Mouse (Mus musculus): ENCODE results near the gene Il16. TPM values are rescaled to one million over a fixed set of nuclear protein-coding genes. Genes with fewer than 3 reads are reported as not detected.
"Not testable (repeated sequence)": the region's sequence is repeated elsewhere in the genome, so short reads cannot be mapped to it uniquely, and the experiment has no call there.

The Il16 gene
- polyA plus RNA-seq, 1 experiment from 2014 or later, result 9.8 TPM

- no peak overlapping the region for H3K9ac ChIP-seq (replicated peaks)
- WGBS (ENCODE audit: insufficient replicate concordance), result 82% methylated on average over 8 of the region's 8 CpGs
- no peak overlapping the region for H3K4me2 ChIP-seq (ENCODE audit: low read depth, low read length)
- no peaks in the 10 kb centered on the region for H3K9me3 ChIP-seq (ENCODE audit: low read length)
- no peaks in the 10 kb centered on the region for H3K27me3 ChIP-seq (ENCODE audit: insufficient read depth, low read length)
- no peaks in the 10 kb centered on the region for H3K36me3 ChIP-seq (replicated peaks; ENCODE audit: insufficient read depth, low read length)
- TF ChIP-seq CTCF (IDR thresholded peaks at IDR 0.05; ENCODE audit: low read depth), result no peak
- no peak for TF ChIP-seq EP300 (IDR thresholded peaks at IDR 0.05; ENCODE audit: low read depth)
- 0 out of 2 replicates have a peak, but pooled peaks cover 2% of the 10 kb centered on the region for H3K4me1 ChIP-seq (ENCODE audit: insufficient read depth)
- no peak overlapping the region for H3K27ac ChIP-seq (ENCODE audit: low read depth)
- no peak for ATAC-seq
- no peak for DNase-seq
- H3K4me3 ChIP-seq (ENCODE audit: low read depth, low read length), result no peak overlapping the region
Measured at GRCm38 (mm10) chr7:83723221-83723620, 22.3 kb downstream of the Il16 start.

DNA sequence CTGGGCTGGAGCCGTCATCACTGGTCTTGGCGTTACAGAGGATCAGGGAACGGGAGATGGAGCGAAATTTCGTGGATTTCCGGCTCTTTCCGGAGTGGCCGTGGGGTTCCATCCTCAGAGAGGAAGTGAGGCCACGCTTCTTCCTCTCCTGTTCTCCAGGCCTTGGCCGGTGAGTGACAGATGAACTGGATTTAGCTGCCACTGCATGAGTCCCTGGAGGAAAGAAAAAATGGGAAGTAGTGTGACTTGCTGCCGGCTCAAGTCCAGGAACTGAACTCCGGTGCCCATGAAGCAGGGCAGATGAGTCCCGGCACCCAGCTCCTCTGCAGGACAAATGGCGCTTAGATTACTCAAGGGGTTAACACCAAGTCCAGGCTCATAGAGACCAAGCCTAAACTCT lies 23.0 kb downstream of the Il16 start:
- Histone ChIP-seq H3K9me3 (ENCODE audit: low read length) (no peaks in the 10 kb centered on the region), H3K36me3 (replicated peaks; ENCODE audit: insufficient read depth, low read length) (no peaks in the 10 kb centered on the region), H3K27ac (ENCODE audit: low read depth) (no peak overlapping the region), H3K27me3 (ENCODE audit: insufficient read depth, low read length) (no peaks in the 10 kb centered on the region), H3K4me2 (ENCODE audit: low read depth, low read length) (no peak overlapping the region), H3K4me1 (ENCODE audit: insufficient read depth) (0 out of 2 replicates have a peak, but pooled peaks cover 2% of the 10 kb centered on the region), H3K9ac (replicated peaks) (no peak overlapping the region), H3K4me3 (ENCODE audit: low read depth, low read length) (no peak overlapping the region)
- no peak for DNase-seq
- TF ChIP-seq CTCF (IDR thresholded peaks at IDR 0.05; ENCODE audit: low read depth) (no peak), EP300 (IDR thresholded peaks at IDR 0.05; ENCODE audit: low read depth) (no peak)
- ATAC-seq, result no peak
- 30% methylated on average over 14 of the region's 14 CpGs for WGBS (ENCODE audit: insufficient replicate concordance)

DNA sequence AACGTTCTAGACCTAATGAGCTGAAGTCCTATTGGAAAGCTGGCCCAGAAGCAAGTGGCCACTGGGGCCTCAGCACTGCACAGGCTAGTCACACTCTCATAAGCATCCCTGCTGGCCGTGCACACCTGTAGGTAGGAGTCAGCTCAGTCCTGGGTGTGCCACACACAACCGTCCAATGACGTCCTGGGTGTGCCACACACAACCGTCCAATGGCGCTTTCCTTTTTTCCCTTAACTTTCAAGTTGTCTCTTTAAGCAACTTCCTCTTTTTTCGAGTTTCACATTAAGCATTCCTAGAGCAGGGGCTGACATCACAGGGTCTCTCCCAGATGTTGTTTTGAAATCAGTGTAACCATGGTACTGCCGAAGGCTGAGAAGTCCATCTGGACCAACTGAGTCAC lies 25.3 kb downstream of the Il16 start:
- H3K4me2 ChIP-seq (ENCODE audit: low read depth, low read length), result no peak overlapping the region
- ATAC-seq, result no peak
- no peaks in the 10 kb centered on the region for H3K36me3 ChIP-seq (replicated peaks; ENCODE audit: insufficient read depth, low read length)
- TF ChIP-seq EP300 (IDR thresholded peaks at IDR 0.05; ENCODE audit: low read depth) (no peak), CTCF (IDR thresholded peaks at IDR 0.05; ENCODE audit: low read depth) (no peak)
- no peaks in the 10 kb centered on the region for H3K9me3 ChIP-seq (ENCODE audit: low read length)
- H3K27me3 ChIP-seq (ENCODE audit: insufficient read depth, low read length), result no peaks in the 10 kb centered on the region
- no peak overlapping the region for H3K4me3 ChIP-seq (ENCODE audit: low read depth, low read length)
- H3K9ac ChIP-seq (replicated peaks), result no peak overlapping the region
- no peak overlapping the region for H3K27ac ChIP-seq (ENCODE audit: low read depth)
- 0 out of 2 replicates have a peak, but pooled peaks cover 2% of the 10 kb centered on the region for H3K4me1 ChIP-seq (ENCODE audit: insufficient read depth)
- no peak for DNase-seq
- 41% methylated on average over 8 of the region's 8 CpGs for WGBS (ENCODE audit: insufficient replicate concordance)

DNA sequence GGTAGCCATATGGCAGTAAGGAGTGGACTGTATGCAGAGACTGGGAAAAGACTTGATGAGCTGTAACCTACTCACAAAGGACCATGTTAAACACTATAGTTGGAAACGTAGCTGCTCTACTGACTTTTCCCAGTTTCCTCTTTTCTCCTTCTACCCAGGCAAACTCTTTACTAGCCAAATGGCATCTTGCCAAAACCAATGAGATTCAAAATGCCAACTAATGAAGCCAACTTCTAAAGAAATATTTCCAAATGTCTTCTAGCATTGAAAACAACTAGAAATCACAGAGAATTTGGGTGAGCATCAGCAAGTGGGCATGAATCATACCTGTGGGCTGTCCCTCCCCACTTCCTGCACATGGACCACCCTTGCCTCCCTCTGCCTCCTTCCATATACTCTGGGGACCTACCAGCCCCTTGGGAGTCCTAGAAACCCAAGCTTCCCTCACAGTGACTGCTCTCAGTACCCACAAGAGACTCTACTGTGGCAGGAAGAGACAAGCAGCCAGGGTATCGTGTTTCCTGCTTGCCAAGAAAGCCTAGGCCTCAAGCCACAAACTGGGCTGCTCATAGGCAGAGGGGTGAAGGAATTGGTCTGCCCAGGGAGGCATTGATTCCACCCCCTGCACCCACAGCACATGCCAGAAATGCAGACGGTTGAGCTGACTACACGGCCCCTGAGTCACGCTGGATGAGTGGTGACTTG lies 28.4 kb downstream of the Il16 start:
- ATAC-seq, result no peak
- no peaks in the 10 kb centered on the region for H3K27me3 ChIP-seq (ENCODE audit: insufficient read depth, low read length)
- no peak for DNase-seq

GRCm38 (mm10) chr7:83713639-83714038 lies 31.9 kb downstream of the Il16 start:
- DNase-seq (no peak), ATAC-seq (no peak)
- no peak overlapping the region for H3K27ac ChIP-seq (ENCODE audit: low read depth)
- H3K9me3 ChIP-seq (ENCODE audit: low read length), result no peaks in the 10 kb centered on the region
- H3K36me3 ChIP-seq (replicated peaks; ENCODE audit: insufficient read depth, low read length), result no peaks in the 10 kb centered on the region
- no peak overlapping the region for H3K4me3 ChIP-seq (ENCODE audit: low read depth, low read length)
- H3K4me1 ChIP-seq (ENCODE audit: insufficient read depth), result no peaks in the 10 kb centered on the region
- no peak for TF ChIP-seq EP300 (IDR thresholded peaks at IDR 0.05; ENCODE audit: low read depth)
- TF ChIP-seq CTCF (IDR thresholded peaks at IDR 0.05; ENCODE audit: low read depth), result no peak
- 59% methylated on average over 1 of the region's 1 CpGs for WGBS (ENCODE audit: insufficient replicate concordance)
- no peak overlapping the region for H3K9ac ChIP-seq (replicated peaks)
- no peaks in the 10 kb centered on the region for H3K27me3 ChIP-seq (ENCODE audit: insufficient read depth, low read length)
- H3K4me2 ChIP-seq (ENCODE audit: low read depth, low read length), result no peak overlapping the region

More for the DNA sequence above, 28.4 kb downstream of the Il16 start:
- Histone ChIP-seq H3K4me1 (ENCODE audit: insufficient read depth) (no peaks in the 10 kb centered on the region), H3K9ac (replicated peaks) (no peak overlapping the region), H3K4me3 (ENCODE audit: low read depth, low read length) (no peak overlapping the region), H3K9me3 (ENCODE audit: low read length) (no peaks in the 10 kb centered on the region), H3K4me2 (ENCODE audit: low read depth, low read length) (no peak overlapping the region), H3K36me3 (replicated peaks; ENCODE audit: insufficient read depth, low read length) (no peaks in the 10 kb centered on the region), H3K27ac (ENCODE audit: low read depth) (no peak overlapping the region)
- WGBS (ENCODE audit: insufficient replicate concordance), result 42% methylated on average over 5 of the region's 5 CpGs
- no peak for TF ChIP-seq EP300 (IDR thresholded peaks at IDR 0.05; ENCODE audit: low read depth)
- TF ChIP-seq CTCF (IDR thresholded peaks at IDR 0.05; ENCODE audit: low read depth), result no peak

DNA sequence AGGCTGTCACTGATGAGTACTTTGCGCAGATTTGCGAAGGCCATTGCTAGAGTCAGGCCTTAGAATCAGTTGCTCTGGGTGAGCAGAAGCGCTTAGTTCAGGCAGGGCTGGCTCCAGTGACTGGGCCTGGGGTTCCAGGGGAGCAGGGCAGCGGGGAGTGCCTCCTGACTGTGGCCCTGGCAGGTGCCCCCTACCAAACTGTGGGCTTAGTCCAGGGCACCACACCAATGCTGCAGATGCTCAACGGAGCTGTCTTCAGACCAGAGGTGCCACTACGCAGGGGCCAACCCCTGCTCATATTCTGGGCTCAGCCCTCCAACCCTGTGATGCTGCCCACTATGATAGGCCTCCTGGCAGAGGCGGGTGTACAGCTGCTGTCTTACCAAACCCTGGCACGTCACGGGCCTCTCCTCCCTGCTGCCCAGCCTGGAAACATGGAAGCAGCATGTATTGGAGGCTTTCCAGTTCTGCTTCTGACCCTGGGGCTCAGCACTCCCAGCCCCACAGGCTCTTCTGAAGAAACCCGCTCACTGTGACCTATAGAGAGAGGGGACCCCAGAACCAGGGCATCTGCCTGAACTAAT lies 33.8 kb downstream of the Il16 start:
- H3K4me3 ChIP-seq (ENCODE audit: low read depth, low read length); H3K4me1 ChIP-seq (ENCODE audit: insufficient read depth); H3K27ac ChIP-seq (ENCODE audit: low read depth); DNase-seq; H3K4me2 ChIP-seq (ENCODE audit: low read depth, low read length); H3K36me3 ChIP-seq (replicated peaks; ENCODE audit: insufficient read depth, low read length); ATAC-seq; H3K27me3 ChIP-seq (ENCODE audit: insufficient read depth, low read length); H3K9me3 ChIP-seq (ENCODE audit: low read length); H3K9ac ChIP-seq (replicated peaks): not testable (repeated sequence)
- WGBS (ENCODE audit: insufficient replicate concordance), result 86% methylated on average over 10 of the region's 10 CpGs
